Mouse (Mus musculus) neural tube, embryonic 14.5 days (tissue): ENCODE data around the gene Rnase2a. TPM values are rescaled to one million over a fixed set of nuclear protein-coding genes. Genes with fewer than 3 reads are reported as not detected.
A peak's percentile ranks its signal among the peaks of the same experiment; 100 is the strongest.
"Not testable (repeated sequence)": the region's sequence is repeated elsewhere in the genome, so short reads cannot be mapped to it uniquely, and the experiment has no call there.

Experiments used
- ATAC-seq: fragments of 200-750 bp; cut with Nextera tagmentation; 2 replicates; pipeline ENCODE4 v1.8.0; 2017; ENCODE audit warnings: low read depth, mild to moderate bottlenecking, moderate TSS enrichment, moderate library complexity
- H3K27ac ChIP-seq: fragments of 300-500 bp; sonication (generic); 2 replicates; pipeline ENCODE4 v1.5.1; 2014; ENCODE audit warnings: low read depth, mild to moderate bottlenecking, control low read depth, low read length, moderate library complexity, mixed read lengths
- H3K27me3 ChIP-seq: fragments of 300-500 bp; sonication (generic); 2 replicates; pipeline ENCODE4 v1.6.1; 2014; ENCODE audit warnings: low read length; ENCODE audit not compliant: control insufficient read depth, insufficient read depth
- H3K36me3 ChIP-seq: fragments of 300-500 bp; sonication (generic); 2 replicates; pipeline ENCODE4 v1.6.1; 2014; ENCODE audit warnings: low read length, mixed read lengths; ENCODE audit not compliant: control insufficient read depth, insufficient read depth
- H3K4me1 ChIP-seq: fragments of 300-500 bp; sonication (generic); 2 replicates; pipeline ENCODE4 v1.6.1; 2014; ENCODE audit warnings: low read length; ENCODE audit not compliant: control insufficient read depth, insufficient read depth
- H3K4me2 ChIP-seq: fragments of 300-500 bp; sonication (generic); 2 replicates; pipeline ENCODE4 v1.6.1; 2014; ENCODE audit warnings: mild to moderate bottlenecking, low read depth, low read length, control low read depth
- H3K4me3 ChIP-seq: fragments of 300-500 bp; sonication (generic); 2 replicates; pipeline ENCODE4 v1.5.1; 2014; ENCODE audit warnings: low read depth, low read length, control low read depth, mixed read lengths
- H3K9ac ChIP-seq: fragments of 300-500 bp; sonication (generic); replicated peaks from 2 replicates; pipeline ENCODE4 v1.6.1; 2014; ENCODE audit warnings: low read depth, mild to moderate bottlenecking, control low read depth, low read length, mixed read lengths
- H3K9me3 ChIP-seq: fragments of 300-500 bp; sonication (generic); 2 replicates; pipeline ENCODE4 v1.6.1; 2016; ENCODE audit warnings: low read length; ENCODE audit not compliant: control insufficient read depth
- WGBS: fragments of 180-500 bp; shearing (Covaris S2); extraction: QIAGEN DNeasy Blood & Tissue Kit; methylation state at CpG from one replicate; pipeline ENCODE4 v1.1.7; 2014; 5-methylcytosine and 5-hydroxymethylcytosine counted together
- polyA plus RNA-seq: library from polyadenylated mRNA; unstranded; fragments of >200 nt; fragmentation: Nextera tagmentation; extraction: Ambion mirVana; gene quantifications from 2 replicates; pipeline ENCODE4 v1.2.1, GENCODE M21; 2014

Rnase2a gene
- polyA plus RNA-seq: not detected in 2 replicates

DNA sequence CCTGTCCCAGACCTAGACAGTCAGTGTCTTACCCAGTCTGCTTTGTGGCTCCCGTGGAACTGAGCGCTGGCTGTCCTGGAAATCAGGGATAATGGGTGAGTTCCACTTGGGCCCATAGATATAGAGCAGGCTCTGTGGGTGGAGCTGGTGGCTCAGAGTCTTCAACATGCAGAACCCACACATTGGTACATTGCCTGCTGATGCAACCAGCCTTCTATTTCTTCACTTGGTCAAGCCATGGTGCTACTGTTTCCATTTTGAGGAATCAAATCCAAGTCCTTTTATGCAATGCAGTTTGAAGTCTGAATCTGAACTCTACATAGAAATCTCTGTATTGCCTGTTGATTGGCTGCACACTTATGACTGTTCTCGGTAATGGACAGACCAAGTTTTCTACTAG is at the start of gene Rnase2a:
TSS of gene Rnase2a (minus strand) at position 72 of the 400 bp plus-strand sequence.
- H3K36me3 ChIP-seq: no peaks in the 10 kb centered on the region
- WGBS: 94% methylated on average over 3 of the region's 3 CpGs
- no peak within 1 kb of the TSS for H3K9ac ChIP-seq
- no peak for ATAC-seq
- no peaks in the 10 kb centered on the region for H3K9me3 ChIP-seq
- no peak within 1 kb of the TSS for H3K27ac ChIP-seq
- H3K27me3 ChIP-seq: no peaks in the 10 kb centered on the region
- H3K4me1 ChIP-seq: no peaks in the 10 kb centered on the region
- no peak within 1 kb of the TSS for H3K4me2 ChIP-seq
- H3K4me3 ChIP-seq: no peak within 1 kb of the TSS

DNA sequence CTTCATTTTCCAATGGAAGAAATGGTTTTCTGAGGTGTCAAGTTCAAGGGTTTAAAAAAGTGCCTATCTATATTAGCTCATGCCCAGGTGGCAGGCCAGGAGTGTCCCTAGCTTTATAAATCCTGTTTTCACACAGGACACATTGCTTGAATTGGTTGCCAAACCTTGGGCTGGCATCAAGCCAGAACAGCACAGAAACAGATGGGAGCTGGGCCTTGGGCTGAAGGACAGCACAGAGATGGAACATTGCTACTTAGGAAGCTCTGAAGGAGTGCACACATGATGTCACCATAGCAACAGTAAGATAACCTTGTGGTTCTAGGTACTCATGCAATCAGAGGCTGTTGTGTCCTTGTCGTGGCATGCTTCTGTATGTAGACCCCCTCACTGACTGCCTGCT is 35.6 kb upstream of the Rnase2a start:
- H3K36me3 ChIP-seq: no peaks in the 10 kb centered on the region
- H3K4me1 ChIP-seq: no peaks in the 10 kb centered on the region
- H3K9me3 ChIP-seq: no peaks in the 10 kb centered on the region
- no peak overlapping the region for H3K4me2 ChIP-seq
- no peaks in the 10 kb centered on the region for H3K27me3 ChIP-seq
- no peak for ATAC-seq
- H3K27ac ChIP-seq: no peak overlapping the region
- no peak overlapping the region for H3K9ac ChIP-seq
- WGBS: 77% methylated on average over 1 of the region's 1 CpGs
- no peak overlapping the region for H3K4me3 ChIP-seq

DNA sequence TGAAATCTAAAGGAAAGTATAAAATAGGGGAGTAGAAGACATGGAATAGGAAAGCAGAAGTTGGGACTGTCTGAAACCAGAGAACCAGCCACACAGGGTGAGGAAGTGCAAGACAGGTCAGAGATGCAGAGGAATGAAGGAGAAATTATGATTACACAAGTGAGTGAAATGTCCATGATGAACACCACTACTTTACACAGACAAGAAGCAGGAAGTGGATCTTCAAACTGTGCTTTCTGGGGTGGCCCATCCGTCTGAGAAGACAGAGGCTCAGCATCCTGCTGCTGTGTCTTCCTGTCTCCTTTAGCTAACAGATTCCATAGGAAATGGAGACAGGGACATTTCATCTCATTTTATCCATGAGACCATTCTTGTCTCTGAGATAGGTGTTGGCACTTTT is 22.6 kb upstream of the Rnase2a start:
- 83% methylated on average over 1 of the region's 1 CpGs for whole genome bisulfite sequencing
- H3K9me3 ChIP-seq, ATAC-seq: not testable (repeated sequence)

DNA sequence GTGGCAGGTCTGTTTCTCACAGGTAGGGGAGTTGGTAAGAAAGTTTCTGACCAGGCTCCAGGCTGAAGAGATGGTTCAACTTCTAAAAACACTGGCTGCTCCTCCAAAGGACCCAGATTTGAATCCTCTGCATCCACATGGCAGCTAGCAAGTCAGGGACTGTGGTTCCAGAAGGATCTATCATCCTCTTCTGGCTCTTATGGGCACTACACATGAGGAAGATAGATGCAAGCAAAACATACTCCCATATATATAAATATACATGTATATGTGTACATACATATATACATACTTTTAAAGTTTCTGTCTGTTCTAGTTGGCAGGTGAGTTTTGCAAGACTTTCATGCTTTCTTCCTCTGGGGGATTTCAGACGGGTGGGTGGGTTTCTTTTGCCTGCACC is 12.8 kb upstream of the Rnase2a start:
- Histone ChIP-seq H3K9ac (no peak overlapping the region), H3K4me1 (no peaks in the 10 kb centered on the region), H3K4me2 (no peak overlapping the region), H3K9me3 (no peaks in the 10 kb centered on the region), H3K27me3 (no peaks in the 10 kb centered on the region), H3K27ac (no peak overlapping the region), H3K4me3 (no peak overlapping the region), H3K36me3 (no peaks in the 10 kb centered on the region)
- no peak for ATAC-seq
- 71% methylated on average over 1 of the region's 1 CpGs for WGBS

More for the DNA sequence above, 22.6 kb upstream of the Rnase2a start:
- H3K4me1 ChIP-seq, H3K27me3 ChIP-seq, H3K36me3 ChIP-seq, H3K27ac ChIP-seq, H3K9ac ChIP-seq, H3K4me3 ChIP-seq, H3K4me2 ChIP-seq: not testable (repeated sequence)

DNA sequence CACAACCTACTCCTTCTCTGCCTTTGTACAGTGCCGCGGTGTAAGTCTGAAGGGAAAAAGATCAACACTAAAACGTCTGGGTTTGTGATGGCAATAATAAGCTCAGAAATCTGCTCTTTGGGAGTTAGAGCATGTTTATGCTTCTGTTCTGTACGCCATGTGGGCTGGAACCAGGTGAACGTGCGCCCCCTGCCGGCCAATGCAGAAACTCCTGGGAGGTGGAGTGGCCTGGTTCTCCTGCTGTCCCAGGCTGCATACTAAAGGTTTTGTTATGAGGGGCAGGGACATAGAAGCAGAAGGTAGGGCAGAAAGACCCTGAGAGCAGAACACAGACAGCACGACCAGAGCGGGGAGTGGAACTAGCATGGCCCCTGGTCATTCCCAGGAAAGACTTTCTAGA is 10.2 kb upstream of the Rnase2a start:
- peak; percentile 95 for ATAC-seq
- no peak overlapping the region for H3K9ac ChIP-seq
- no peaks in the 10 kb centered on the region for H3K36me3 ChIP-seq
- no peaks in the 10 kb centered on the region for H3K27me3 ChIP-seq
- no peak overlapping the region for H3K27ac ChIP-seq
- H3K9me3 ChIP-seq: no peaks in the 10 kb centered on the region
- no peak overlapping the region for H3K4me3 ChIP-seq
- no peaks in the 10 kb centered on the region for H3K4me1 ChIP-seq
- 7% methylated on average over 9 of the region's 9 CpGs for WGBS
- H3K4me2 ChIP-seq: peak overlapping the region; percentile 20; the same call in 1 of the 2 replicates

DNA sequence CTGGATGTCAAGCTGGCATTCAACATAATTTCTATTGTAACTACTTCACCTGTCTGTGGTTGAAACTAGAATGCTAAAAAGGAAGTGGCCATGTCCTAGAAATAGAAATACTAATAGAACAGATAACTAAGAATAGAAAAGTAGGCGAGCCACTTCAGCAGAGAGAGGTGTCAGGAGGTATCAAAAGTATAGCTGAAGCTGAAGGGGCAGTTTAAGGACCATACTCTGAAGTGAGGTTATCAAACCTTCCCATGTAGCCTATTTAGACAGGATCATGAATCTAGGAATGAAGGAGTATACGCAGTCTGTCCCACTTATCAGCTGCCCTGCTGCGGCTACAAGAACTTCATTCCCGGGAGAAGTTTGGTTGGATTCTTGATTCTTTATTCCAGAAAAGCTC is 9.8 kb upstream of the Rnase2a start:
- Histone ChIP-seq H3K9ac (no peak overlapping the region), H3K27ac (no peak overlapping the region), H3K4me3 (no peak overlapping the region), H3K27me3 (no peaks in the 10 kb centered on the region), H3K4me2 (peak overlapping the region; percentile 20; the same call in 1 of the 2 replicates), H3K4me1 (no peaks in the 10 kb centered on the region), H3K36me3 (no peaks in the 10 kb centered on the region), H3K9me3 (no peaks in the 10 kb centered on the region)
- 66% methylated on average over 4 of the region's 4 CpGs for WGBS
- ATAC-seq: 0 out of 2 replicates have a peak, but pooled peaks have one; percentile 14

DNA sequence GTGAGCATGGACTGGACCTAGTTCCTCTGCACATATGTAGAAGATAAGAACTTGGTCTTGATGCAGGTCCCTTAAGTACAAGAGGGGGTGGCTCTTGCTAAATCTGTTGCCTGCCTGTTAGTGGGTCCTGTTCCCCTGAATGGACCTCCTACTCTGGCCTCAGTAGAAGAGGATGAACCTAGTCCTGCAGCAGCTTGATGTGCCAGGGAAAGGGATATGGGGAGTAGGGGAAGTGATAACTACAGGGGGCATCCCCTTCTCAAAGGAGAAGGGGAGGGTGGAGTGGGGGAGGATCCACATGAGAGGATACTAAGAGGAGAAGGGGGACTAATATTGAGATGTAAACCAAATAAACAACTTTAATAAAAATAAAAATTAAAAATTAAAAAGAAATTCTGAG is 6.5 kb upstream of the Rnase2a start:
- no peak overlapping the region for H3K4me3 ChIP-seq
- H3K4me1 ChIP-seq: no peaks in the 10 kb centered on the region
- no peaks in the 10 kb centered on the region for H3K36me3 ChIP-seq
- no peak overlapping the region for H3K9ac ChIP-seq
- no peak for ATAC-seq
- H3K27me3 ChIP-seq: no peaks in the 10 kb centered on the region
- no peaks in the 10 kb centered on the region for H3K9me3 ChIP-seq
- no peak overlapping the region for H3K27ac ChIP-seq
- H3K4me2 ChIP-seq: no peak overlapping the region

DNA sequence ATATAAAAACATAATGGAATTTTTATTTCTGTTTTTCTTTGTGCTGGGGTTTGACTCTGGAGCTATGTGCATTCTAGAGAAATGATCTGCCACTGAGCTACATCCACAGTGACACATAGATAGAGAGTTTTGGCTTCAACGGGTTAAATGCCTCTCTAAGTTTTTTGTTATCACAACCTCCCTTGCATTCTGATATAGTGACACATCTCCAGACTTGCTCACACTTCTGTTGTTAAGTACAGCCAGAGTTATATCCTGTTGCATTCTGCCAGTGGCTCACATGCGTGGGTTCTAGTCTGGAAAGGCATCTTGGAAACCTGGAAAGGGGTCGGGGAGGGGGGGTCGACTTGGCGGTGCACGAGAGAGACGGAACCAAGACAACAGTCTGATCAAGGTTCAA is 3.8 kb upstream of the Rnase2a start:
- no peak for ATAC-seq
- H3K27ac ChIP-seq: no peak overlapping the region
- no peaks in the 10 kb centered on the region for H3K36me3 ChIP-seq
- no peak overlapping the region for H3K4me2 ChIP-seq
- H3K4me1 ChIP-seq: no peaks in the 10 kb centered on the region
- H3K9ac ChIP-seq: no peak overlapping the region
- H3K27me3 ChIP-seq: no peaks in the 10 kb centered on the region
- H3K9me3 ChIP-seq: no peaks in the 10 kb centered on the region
- 92% methylated on average over 7 of the region's 7 CpGs for WGBS
- H3K4me3 ChIP-seq: no peak overlapping the region

DNA sequence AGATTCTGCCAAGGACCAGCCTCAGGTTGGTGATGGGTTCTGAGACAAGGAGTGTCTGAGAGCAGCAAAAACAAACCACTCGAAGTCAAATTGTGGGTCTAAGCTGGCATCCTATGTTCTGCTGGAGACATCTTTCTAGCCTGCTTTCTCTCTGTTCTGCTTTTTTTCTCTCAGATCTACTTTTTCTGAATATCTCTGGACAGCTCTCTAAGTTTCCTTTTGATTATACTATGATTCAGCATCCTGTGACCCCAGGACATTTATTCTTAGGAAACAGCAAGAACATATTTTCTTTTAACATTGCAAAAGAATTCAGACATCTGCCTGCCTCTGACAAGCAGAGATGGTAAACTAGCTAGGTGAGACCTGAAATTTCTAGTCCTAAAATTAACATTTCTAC is 2.3 kb downstream of the Rnase2a start:
- Histone ChIP-seq H3K36me3 (no peaks in the 10 kb centered on the region), H3K9ac (no peak overlapping the region), H3K9me3 (no peaks in the 10 kb centered on the region), H3K4me2 (no peak overlapping the region), H3K4me1 (no peaks in the 10 kb centered on the region), H3K27me3 (no peaks in the 10 kb centered on the region), H3K27ac (no peak overlapping the region), H3K4me3 (no peak overlapping the region)
- no peak for ATAC-seq
- WGBS: 87% methylated on average over 1 of the region's 1 CpGs

DNA sequence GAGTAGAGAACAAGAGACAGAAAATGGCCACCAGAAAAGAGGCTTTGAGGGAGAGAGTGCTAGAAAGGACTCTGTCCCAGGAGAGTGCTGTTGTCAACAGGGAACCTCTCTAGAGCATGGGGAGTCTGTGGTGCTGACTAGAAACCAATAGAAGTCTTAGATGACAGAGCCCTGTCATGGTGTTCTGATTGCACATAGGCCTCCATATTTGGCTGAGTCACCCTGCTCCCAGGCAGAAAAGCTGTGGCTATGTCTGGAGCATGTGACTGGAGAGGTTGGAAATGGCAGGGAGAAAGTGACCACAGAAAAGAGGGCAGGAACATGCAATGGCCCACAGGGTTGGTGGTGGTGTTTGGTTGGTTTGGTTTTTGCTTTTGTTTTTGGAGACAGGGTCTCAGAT is 3.7 kb downstream of the Rnase2a start:
- not testable (repeated sequence) for H3K4me3 ChIP-seq, H3K27me3 ChIP-seq, H3K4me1 ChIP-seq, H3K36me3 ChIP-seq, ATAC-seq, H3K27ac ChIP-seq, H3K4me2 ChIP-seq, H3K9me3 ChIP-seq, H3K9ac ChIP-seq
